Mouse (Mus musculus) embryonic facial prominence, embryonic 12.5 days (tissue): ENCODE data around the gene Gfer. TPM values are rescaled to one million over a fixed set of nuclear protein-coding genes. Genes with fewer than 3 reads are reported as not detected.
A peak's percentile ranks its signal among the peaks of the same experiment; 100 is the strongest.

Source experiments
- ATAC-seq: fragments of 200-750 bp; cut with Nextera tagmentation; 2 replicates; pipeline ENCODE4 v1.8.0; 2017; ENCODE audit not compliant: insufficient number of reproducible peaks, insufficient read depth, low FRiP score, low TSS enrichment
- H3K27ac ChIP-seq: fragments of 300-500 bp; sonication (generic); 2 replicates; pipeline ENCODE4 v1.5.1; 2016; ENCODE audit warnings: mild to moderate bottlenecking
- H3K27me3 ChIP-seq: fragments of 300-500 bp; sonication (generic); 2 replicates; pipeline ENCODE4 v1.6.1; 2016; ENCODE audit warnings: mild to moderate bottlenecking, moderate library complexity
- H3K36me3 ChIP-seq: fragments of 300-500 bp; sonication (generic); 2 replicates; pipeline ENCODE4 v1.6.1; 2016; ENCODE audit warnings: mild to moderate bottlenecking
- H3K4me1 ChIP-seq: fragments of 300-500 bp; sonication (generic); 2 replicates; pipeline ENCODE4 v1.6.1; 2016
- H3K4me2 ChIP-seq: fragments of 300-500 bp; sonication (generic); replicated peaks from 2 replicates; pipeline ENCODE4 v1.6.1; 2016; ENCODE audit warnings: mild to moderate bottlenecking, moderate library complexity
- H3K4me3 ChIP-seq: fragments of 300-500 bp; sonication (generic); 2 replicates; pipeline ENCODE4 v1.5.1; 2016; ENCODE audit warnings: mild to moderate bottlenecking
- H3K9ac ChIP-seq: fragments of 300-500 bp; sonication (generic); 2 replicates; pipeline ENCODE4 v1.6.1; 2016; ENCODE audit warnings: mild to moderate bottlenecking, moderate library complexity
- H3K9me3 ChIP-seq: fragments of 300-500 bp; sonication (generic); 2 replicates; pipeline ENCODE4 v1.6.1; 2016; ENCODE audit warnings: mild to moderate bottlenecking, moderate library complexity
- WGBS: fragments of 180-500 bp; shearing (Covaris S2); methylation state at CpG from one replicate; pipeline ENCODE4 v1.1.7; 2016; 5-methylcytosine and 5-hydroxymethylcytosine counted together
- polyA plus RNA-seq: library from polyadenylated mRNA; unstranded; fragments of >200 nt; fragmentation: Nextera tagmentation; extraction: Ambion mirVana; gene quantifications from 2 replicates; pipeline ENCODE4 v1.2.1, GENCODE M21; 2016

The Gfer gene
- polyA plus RNA-seq, 1 experiment from 2014 or later, result 48.0 TPM

DNA sequence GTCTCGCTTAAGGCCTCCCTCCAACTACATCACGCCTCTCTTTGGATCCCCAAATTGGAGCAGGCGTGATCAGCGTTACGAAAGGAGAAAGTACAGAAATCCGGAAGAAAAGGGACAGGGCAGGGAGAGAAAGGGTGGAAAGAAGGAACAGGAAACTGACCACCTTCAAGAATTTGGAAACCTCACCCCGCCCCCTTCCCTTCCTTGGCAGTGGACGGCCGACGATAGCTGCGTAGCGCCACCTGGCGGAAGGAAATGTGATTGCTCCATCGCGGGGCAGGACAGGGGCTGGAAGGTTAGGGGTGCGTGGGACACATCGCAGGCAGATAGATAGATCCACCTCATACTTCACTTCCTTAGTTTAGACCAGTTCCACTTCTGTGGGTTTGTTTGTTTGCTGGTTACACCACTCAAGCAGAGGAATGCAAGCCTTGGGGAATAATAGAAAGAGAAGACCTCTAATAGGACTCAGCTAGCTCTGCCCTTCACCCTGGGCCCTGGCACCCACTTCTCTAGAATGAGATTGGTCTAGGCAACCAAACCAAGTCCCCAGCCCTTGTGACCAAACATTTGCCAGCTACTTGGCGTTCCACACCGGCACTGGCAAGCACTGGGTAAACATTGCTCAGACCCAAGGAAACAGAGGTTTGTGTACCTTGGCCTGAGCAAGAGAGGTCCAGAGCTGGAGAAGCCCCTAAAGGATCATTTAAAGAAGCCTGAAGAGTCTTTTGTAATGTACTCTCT, 41.8 kb downstream of the Gfer start:
- no peak; the same call in 1 of the 2 replicates for ATAC-seq
- Histone ChIP-seq H3K9ac (no peak overlapping the region), H3K9me3 (no peaks in the 10 kb centered on the region), H3K4me1 (peaks cover 20% of the 10 kb centered on the region), H3K27ac (no peak overlapping the region), H3K36me3 (no peaks in the 10 kb centered on the region), H3K4me2 (peak overlapping the region; percentile 44), H3K4me3 (peak overlapping the region; percentile 16), H3K27me3 (peaks cover 29% of the 10 kb centered on the region)
- 5% methylated on average over 19 of the region's 19 CpGs for WGBS

DNA sequence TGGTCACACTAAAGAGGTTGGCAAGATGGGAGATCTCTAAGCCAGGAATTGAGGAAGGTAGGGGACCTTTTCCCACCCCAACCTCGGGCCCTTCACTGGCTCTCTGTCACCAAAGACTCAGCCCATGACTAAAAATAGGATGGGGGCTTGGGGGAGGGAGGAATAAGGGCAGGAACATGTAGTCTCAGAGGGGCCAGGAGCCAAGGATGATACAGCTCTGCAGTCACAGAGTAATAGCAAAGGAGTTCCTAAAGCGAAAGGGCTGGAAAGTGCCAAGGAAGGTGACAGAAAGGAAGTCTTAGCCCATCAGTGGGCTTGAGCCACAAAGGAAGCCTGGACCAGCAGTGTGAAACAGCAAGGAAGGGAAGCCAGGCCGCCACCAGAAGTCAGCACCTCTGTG, 44.1 kb downstream of the Gfer start:
- no peak overlapping the region for H3K4me3 ChIP-seq
- no peak for ATAC-seq
- H3K9me3 ChIP-seq, result no peaks in the 10 kb centered on the region
- no peak overlapping the region for H3K27ac ChIP-seq
- 0 out of 2 replicates have a peak overlapping the region, but pooled peaks have one; percentile 12 for H3K9ac ChIP-seq
- H3K27me3 ChIP-seq, result peaks cover 6% of the 10 kb centered on the region
- WGBS, result 79% methylated on average over 3 of the region's 3 CpGs
- H3K4me1 ChIP-seq, result peaks cover 20% of the 10 kb centered on the region
- no peak overlapping the region for H3K4me2 ChIP-seq
- H3K36me3 ChIP-seq, result no peaks in the 10 kb centered on the region

GRCm38 (mm10) chr17:24650766-24651165, 45.2 kb downstream of the Gfer start:
- no peak for ATAC-seq
- peak overlapping the region; percentile 72; the same call in 1 of the 2 replicates for H3K4me3 ChIP-seq
- H3K4me1 ChIP-seq, result peaks cover 20% of the 10 kb centered on the region
- no peaks in the 10 kb centered on the region for H3K9me3 ChIP-seq
- H3K36me3 ChIP-seq, result no peaks in the 10 kb centered on the region
- no peak overlapping the region for H3K9ac ChIP-seq
- no peaks in the 10 kb centered on the region for H3K27me3 ChIP-seq
- no peak overlapping the region for H3K27ac ChIP-seq
- peak overlapping the region; percentile 97; the same call in 1 of the 2 replicates for H3K4me2 ChIP-seq
- WGBS, result 76% methylated on average over 4 of the region's 4 CpGs

DNA sequence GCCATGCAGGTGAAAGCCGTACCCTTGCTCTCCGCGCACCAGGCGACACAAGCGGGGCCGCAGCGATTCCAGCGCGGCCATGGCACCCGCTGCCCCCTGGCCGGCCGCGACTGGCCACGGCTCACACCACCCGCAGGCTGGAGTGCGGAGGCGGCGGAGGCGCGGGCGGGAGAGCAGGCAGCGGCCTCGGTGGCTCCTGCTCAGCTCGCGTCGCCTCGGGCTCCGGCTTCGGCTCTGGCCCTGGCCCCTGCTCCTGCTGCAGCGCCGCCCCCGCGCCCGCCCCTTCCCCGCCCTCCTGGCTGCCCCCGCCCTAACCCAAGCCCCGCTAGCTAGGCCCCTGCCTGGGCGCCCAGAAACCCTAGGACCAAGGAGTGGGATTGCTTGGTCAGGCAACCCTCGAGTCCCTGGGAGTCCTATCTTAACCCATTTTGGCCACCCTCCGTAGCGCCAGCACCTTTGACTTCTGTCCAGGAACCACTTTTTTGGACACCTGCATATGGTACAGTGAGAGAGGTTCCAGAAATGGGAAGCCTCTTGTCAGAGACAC, 45.8 kb downstream of the Gfer start, which contains the start of gene Slc9a3r2:
Gene Slc9a3r2, minus strand, starts transcription at position 258 of the 547 bp plus-strand sequence.
- ATAC-seq, result peak; percentile 54
- H3K27me3 ChIP-seq, result no peaks in the 10 kb centered on the region
- no peaks in the 10 kb centered on the region for H3K36me3 ChIP-seq
- peaks cover 22% of the 10 kb centered on the region for H3K4me1 ChIP-seq
- H3K4me2 ChIP-seq, result peak within 1 kb of the TSS; percentile 97
- H3K9ac ChIP-seq, result peak within 1 kb of the TSS; percentile 91
- peak within 1 kb of the TSS; percentile 72 for H3K4me3 ChIP-seq
- peak within 1 kb of the TSS; percentile 66 for H3K27ac ChIP-seq
- H3K9me3 ChIP-seq, result no peaks in the 10 kb centered on the region
- under 1% methylated on average over 33 of the region's 41 CpGs for WGBS

DNA sequence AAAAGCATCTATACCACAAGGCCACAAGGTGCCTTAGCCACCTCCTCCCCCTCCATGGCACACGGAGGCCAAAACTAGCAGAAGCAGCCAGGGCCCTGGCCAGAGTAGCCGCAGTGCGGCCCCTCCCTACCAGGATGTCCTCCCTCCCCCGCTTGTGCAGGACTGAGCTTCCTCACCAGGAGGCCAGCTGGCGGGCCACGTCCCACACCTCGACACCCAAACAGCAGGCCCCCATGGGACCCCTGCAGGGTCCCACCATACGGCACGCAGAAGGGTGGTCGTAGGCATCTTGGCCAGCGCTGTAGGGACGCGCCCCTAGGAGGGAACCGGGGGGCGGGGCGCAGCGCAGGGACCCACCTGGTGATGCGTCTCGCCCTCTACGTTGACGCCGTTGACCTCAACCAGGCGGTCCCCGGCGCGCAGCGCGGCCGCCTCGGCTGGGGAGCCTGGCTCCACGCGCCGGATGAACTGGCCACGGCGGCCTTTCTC, 46.3 kb downstream of the Gfer start:
- Histone ChIP-seq H3K27me3 (no peaks in the 10 kb centered on the region), H3K9me3 (no peaks in the 10 kb centered on the region), H3K4me2 (peak overlapping the region; percentile 97), H3K36me3 (no peaks in the 10 kb centered on the region), H3K4me3 (peak overlapping the region; percentile 72), H3K4me1 (peaks cover 27% of the 10 kb centered on the region), H3K9ac (peak overlapping the region; percentile 91), H3K27ac (peak overlapping the region; percentile 66)
- ATAC-seq, result peak; percentile 23; the same call in 1 of the 2 replicates
- WGBS, result under 1% methylated on average over 35 of the region's 35 CpGs

DNA sequence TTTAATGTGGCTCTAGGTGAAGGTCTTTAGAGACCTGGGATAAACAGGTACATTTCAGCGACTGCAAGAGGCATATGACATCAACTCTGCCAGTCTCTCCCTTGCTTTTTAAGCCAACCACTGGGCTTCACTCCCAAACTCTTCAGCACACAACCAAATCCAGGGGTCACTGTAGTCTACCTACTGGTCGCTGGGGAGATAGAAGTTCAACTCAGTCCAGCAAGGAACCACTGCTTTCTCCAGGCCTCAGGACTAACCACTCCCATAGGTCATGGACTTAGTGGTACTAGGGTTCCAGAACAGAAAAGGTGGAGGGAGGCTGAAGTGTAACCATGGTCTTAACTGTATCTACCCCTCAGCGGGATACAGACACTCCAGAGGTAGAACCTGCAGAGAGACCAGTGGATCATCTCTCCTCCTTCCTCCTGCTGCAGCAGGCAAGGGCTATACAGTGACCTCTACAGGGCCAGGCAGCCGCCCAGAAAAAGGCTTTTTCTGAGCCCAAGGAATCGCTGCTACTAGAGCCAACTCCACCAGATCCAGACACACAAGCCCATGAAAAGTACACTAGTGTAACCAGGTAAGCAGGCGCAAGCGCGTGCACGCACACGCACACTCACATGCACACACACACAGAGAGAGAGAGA, 47.1 kb downstream of the Gfer start:
- Histone ChIP-seq H3K9ac (peak overlapping the region; percentile 91; the same call in 1 of the 2 replicates), H3K9me3 (no peaks in the 10 kb centered on the region), H3K36me3 (no peaks in the 10 kb centered on the region), H3K4me2 (peak overlapping the region; percentile 97), H3K4me3 (peak overlapping the region; percentile 72), H3K27me3 (no peaks in the 10 kb centered on the region), H3K4me1 (peaks cover 35% of the 10 kb centered on the region), H3K27ac (no peak overlapping the region)
- ATAC-seq, result no peak
- 70% methylated on average over 10 of the region's 10 CpGs for WGBS

DNA sequence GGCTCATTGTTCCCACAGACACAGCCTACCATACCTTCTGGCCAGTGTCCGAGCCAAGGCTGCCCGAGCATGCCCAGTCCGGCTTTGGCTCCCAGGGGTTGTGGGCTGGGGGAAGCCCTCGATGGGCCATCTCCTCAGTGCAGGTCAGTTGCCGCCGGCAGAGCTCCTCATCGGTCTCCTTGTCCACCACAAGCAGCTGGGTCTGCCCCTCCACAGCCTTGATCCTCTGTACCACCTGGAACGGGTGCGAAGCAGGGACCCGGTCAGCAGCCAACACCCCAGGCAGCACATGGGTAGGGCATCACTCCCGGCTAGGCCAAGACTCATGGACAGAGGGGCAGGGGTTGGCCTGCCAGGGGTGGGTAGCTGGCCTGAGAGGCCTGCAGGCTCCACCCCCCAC, 48.5 kb downstream of the Gfer start:
- no peaks in the 10 kb centered on the region for H3K9me3 ChIP-seq
- no peak overlapping the region for H3K4me3 ChIP-seq
- no peak overlapping the region for H3K27ac ChIP-seq
- 0 out of 2 replicates have a peak overlapping the region, but pooled peaks have one; percentile 7 for H3K9ac ChIP-seq
- no peaks in the 10 kb centered on the region for H3K27me3 ChIP-seq
- 81% methylated on average over 11 of the region's 11 CpGs for WGBS
- ATAC-seq, result no peak
- no peak overlapping the region for H3K4me2 ChIP-seq
- no peaks in the 10 kb centered on the region for H3K36me3 ChIP-seq
- H3K4me1 ChIP-seq, result peaks cover 39% of the 10 kb centered on the region

GRCm38 (mm10) chr17:24646381-24646780, 49.6 kb downstream of the Gfer start:
- Histone ChIP-seq H3K9ac (no peak overlapping the region), H3K4me2 (no peak overlapping the region), H3K36me3 (peaks cover 7% of the 10 kb centered on the region; the same call in 1 of the 2 replicates), H3K4me1 (peaks cover 39% of the 10 kb centered on the region), H3K9me3 (no peaks in the 10 kb centered on the region), H3K27ac (no peak overlapping the region), H3K4me3 (no peak overlapping the region), H3K27me3 (no peaks in the 10 kb centered on the region)
- 80% methylated on average over 4 of the region's 4 CpGs for WGBS
- no peak for ATAC-seq

DNA sequence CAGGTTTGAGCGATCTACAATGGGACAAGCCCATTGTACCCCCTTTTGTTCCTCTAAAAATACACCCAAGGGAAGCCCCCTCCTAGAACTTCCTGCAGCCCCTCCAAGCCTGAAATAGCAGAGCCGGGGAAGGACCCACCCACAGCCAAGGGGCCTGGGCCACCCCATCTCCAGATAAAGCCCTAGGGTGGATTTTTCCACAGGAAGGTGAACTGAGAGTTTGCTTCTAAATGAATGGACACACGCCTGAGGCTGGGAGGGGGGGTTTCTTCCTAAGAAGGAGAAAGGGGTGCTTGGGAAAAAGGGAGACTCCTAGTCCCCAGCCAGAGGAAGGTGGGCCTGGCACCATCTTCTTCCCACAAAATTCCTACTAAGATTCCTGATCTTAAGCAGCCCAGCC, 50.0 kb downstream of the Gfer start:
- H3K27me3 ChIP-seq, result no peaks in the 10 kb centered on the region
- no peaks in the 10 kb centered on the region for H3K9me3 ChIP-seq
- peaks cover 39% of the 10 kb centered on the region for H3K4me1 ChIP-seq
- no peak overlapping the region for H3K27ac ChIP-seq
- WGBS, result 75% methylated on average over 3 of the region's 3 CpGs
- H3K4me3 ChIP-seq, result no peak overlapping the region
- H3K9ac ChIP-seq, result no peak overlapping the region
- H3K4me2 ChIP-seq, result no peak overlapping the region
- ATAC-seq, result no peak
- peaks cover 9% of the 10 kb centered on the region; the same call in 1 of the 2 replicates for H3K36me3 ChIP-seq

DNA sequence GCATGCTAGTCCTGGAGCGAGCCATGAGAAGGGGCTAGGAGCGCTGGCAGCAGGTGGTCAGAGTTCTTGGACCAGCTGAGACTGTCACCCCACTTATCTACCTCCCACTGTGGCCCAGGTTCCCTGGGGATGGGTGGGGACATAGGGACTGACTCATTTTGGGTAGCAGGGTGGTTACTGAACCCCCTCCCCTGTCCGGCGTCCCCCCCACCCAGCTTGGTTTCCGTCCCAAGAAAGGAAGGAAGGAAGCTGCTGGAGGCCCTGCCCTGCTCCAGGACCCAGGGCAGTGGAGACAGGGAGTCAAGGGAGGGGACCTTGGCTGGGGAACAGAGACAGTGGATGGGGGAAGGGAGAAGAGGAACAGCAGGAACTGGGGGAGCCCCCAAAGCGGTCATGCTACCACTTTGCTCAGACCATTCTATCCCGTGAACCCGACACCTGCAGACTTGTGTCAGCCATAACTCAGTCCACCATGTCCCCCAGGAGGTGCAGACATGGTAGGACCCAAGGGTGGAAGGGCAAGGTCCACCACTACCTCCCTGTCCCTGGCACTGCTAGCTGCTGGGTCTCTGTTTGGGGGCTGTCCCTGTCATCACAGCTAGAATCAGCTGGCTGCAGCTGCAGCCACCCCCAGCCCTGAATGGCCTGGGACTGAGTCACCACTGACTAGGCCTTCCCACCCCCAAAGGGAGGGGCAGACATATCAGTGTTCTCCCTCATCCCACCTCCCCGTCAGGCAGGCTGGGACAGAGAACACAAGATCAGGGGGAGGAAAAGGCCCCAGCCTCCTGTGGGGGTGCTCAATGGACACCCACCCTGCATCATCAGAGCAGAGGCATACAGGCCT, 50.9 kb downstream of the Gfer start:
- no peaks in the 10 kb centered on the region for H3K9me3 ChIP-seq
- no peaks in the 10 kb centered on the region for H3K27me3 ChIP-seq
- peaks cover 41% of the 10 kb centered on the region for H3K4me1 ChIP-seq
- H3K27ac ChIP-seq, result peak overlapping the region; percentile 84
- H3K4me2 ChIP-seq, result no peak overlapping the region; the same call in 1 of the 2 replicates
- no peak for ATAC-seq
- peaks cover 15% of the 10 kb centered on the region; the same call in 1 of the 2 replicates for H3K36me3 ChIP-seq
- WGBS, result 74% methylated on average over 9 of the region's 9 CpGs
- peak overlapping the region; percentile 42 for H3K9ac ChIP-seq
- H3K4me3 ChIP-seq, result no peak overlapping the region
